In the genomic region with DNA sequence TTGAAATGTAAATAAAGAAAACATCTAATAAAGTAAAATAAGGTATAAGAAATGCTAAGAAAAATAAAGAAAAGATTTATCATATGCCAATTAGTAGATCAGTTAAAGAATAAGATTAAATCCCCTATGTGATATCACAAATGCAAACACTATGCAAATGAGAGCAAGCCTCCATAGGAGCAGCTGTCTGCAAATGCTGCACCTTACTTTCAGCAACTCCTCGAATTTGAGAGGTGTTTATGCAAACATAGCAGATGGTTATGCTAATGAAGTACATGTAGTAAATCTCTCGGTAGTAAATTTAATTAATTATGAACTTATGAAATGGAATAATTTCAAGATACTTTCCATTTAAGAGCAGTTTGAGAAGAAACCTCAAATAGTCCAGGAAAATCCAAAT, we compare ENCODE assay signal across 19 mouse cellular contexts.
DNase-seq lines count a peak whose midpoint lies in the region; ATAC-seq lines count a peak whose summit lies in the region.
"Had no signal": no experiment of that assay in that cellular context is flagged by ENCODE, and none has a peak within 500 bp of the region (broad histone marks: within the 10 kb centered on the region; RNA-seq: fewer than 3 reads in every experiment).

No protein-coding gene starts in this region.

- WGBS in forebrain, embryonic 13.5 days = 33% methylated on average over 2 of the region's 2 CpGs
- WGBS in forebrain, embryonic 10.5 days = 80% methylated on average over 2 of the region's 2 CpGs
- 28% methylated on average over 2 of the region's 2 CpGs for WGBS in midbrain, embryonic 14.5 days
- WGBS in midbrain, embryonic 11.5 days = 61% methylated on average over 2 of the region's 2 CpGs
- 21% methylated on average over 2 of the region's 2 CpGs for WGBS in forebrain, embryonic 15.5 days

- H3K4me1 ChIP-seq in forebrain, embryonic 13.5 days = no peaks in the 10 kb centered on the region
- no peaks in the 10 kb centered on the region for H3K4me1 ChIP-seq in forebrain, embryonic 10.5 days
- no peaks in the 10 kb centered on the region for H3K4me1 ChIP-seq in midbrain, embryonic 14.5 days (ENCODE audit: control insufficient read depth, insufficient read depth, low read length)
- no peaks in the 10 kb centered on the region for H3K4me1 ChIP-seq in midbrain, embryonic 11.5 days (ENCODE audit: control insufficient read depth, insufficient read depth, low read length)
- H3K4me1 ChIP-seq in forebrain, embryonic 15.5 days = no peaks in the 10 kb centered on the region
- H3K4me1 ChIP-seq: embryonic facial prominence, embryonic 15.5 days; heart, embryonic 13.5 days; hindbrain, embryonic 15.5 days had no signal

- peak; percentile 95 for ATAC-seq in forebrain, embryonic 13.5 days
- ATAC-seq in midbrain, embryonic 14.5 days (ENCODE audit: low FRiP score, low TSS enrichment) = peak; percentile 58; the same call in 1 of the 2 replicates
- ATAC-seq in midbrain, embryonic 11.5 days (ENCODE audit: low FRiP score) = no peak
- ATAC-seq in forebrain, embryonic 15.5 days (replicated peaks) = peak; percentile 95
- ATAC-seq: intestine, embryonic 16.5 days had no signal

- no peak overlapping the region for H3K4me2 ChIP-seq in forebrain, embryonic 13.5 days
- no peak overlapping the region for H3K4me2 ChIP-seq in midbrain, embryonic 14.5 days (ENCODE audit: low read length)
- H3K4me2 ChIP-seq in midbrain, embryonic 11.5 days = no peak overlapping the region
- H3K4me2 ChIP-seq in forebrain, embryonic 15.5 days (replicated peaks) = no peak overlapping the region
- H3K4me2 ChIP-seq: embryonic facial prominence, embryonic 15.5 days; heart, embryonic 13.5 days; hindbrain, embryonic 15.5 days had no signal

- H3K27me3 ChIP-seq in forebrain, embryonic 13.5 days = no peaks in the 10 kb centered on the region
- H3K27me3 ChIP-seq in forebrain, embryonic 10.5 days (ENCODE audit: poor library complexity, severe bottlenecking) = no peaks in the 10 kb centered on the region
- no peaks in the 10 kb centered on the region for H3K27me3 ChIP-seq in midbrain, embryonic 14.5 days (ENCODE audit: control insufficient read depth, insufficient read depth, low read length)
- no peaks in the 10 kb centered on the region for H3K27me3 ChIP-seq in midbrain, embryonic 11.5 days (ENCODE audit: control insufficient read depth, insufficient read depth, low read length)
- no peaks in the 10 kb centered on the region for H3K27me3 ChIP-seq in forebrain, embryonic 15.5 days
- H3K27me3 ChIP-seq: embryonic facial prominence, embryonic 15.5 days; heart, embryonic 13.5 days; hindbrain, embryonic 15.5 days had no signal

- H3K9me3 ChIP-seq in forebrain, embryonic 13.5 days (replicated peaks) = no peaks in the 10 kb centered on the region
- no peaks in the 10 kb centered on the region for H3K9me3 ChIP-seq in forebrain, embryonic 10.5 days
- H3K9me3 ChIP-seq in midbrain, embryonic 14.5 days (ENCODE audit: control insufficient read depth, low read length) = no peaks in the 10 kb centered on the region
- no peaks in the 10 kb centered on the region for H3K9me3 ChIP-seq in midbrain, embryonic 11.5 days (ENCODE audit: control insufficient read depth, low read length)
- no peaks in the 10 kb centered on the region for H3K9me3 ChIP-seq in forebrain, embryonic 15.5 days
- H3K9me3 ChIP-seq: embryonic facial prominence, embryonic 15.5 days; heart, embryonic 13.5 days; hindbrain, embryonic 15.5 days had no signal

- H3K27ac ChIP-seq in forebrain, embryonic 13.5 days = no peak overlapping the region
- H3K27ac ChIP-seq in forebrain, embryonic 10.5 days = no peak overlapping the region
- H3K27ac ChIP-seq in midbrain, embryonic 14.5 days (replicated peaks; ENCODE audit: low read depth, low read length) = no peak overlapping the region
- H3K27ac ChIP-seq in midbrain, embryonic 11.5 days (ENCODE audit: low read depth, low read length) = no peak overlapping the region
- no peak overlapping the region for H3K27ac ChIP-seq in forebrain, embryonic 15.5 days (replicated peaks)
- H3K27ac ChIP-seq: embryonic facial prominence, embryonic 15.5 days; gastrocnemius, adult 2 months; heart, embryonic 13.5 days; hindbrain, embryonic 15.5 days had no signal

- no peak for DNase-seq in forebrain, embryonic 10.5 days (ENCODE audit: extremely low spot score, low spot score)
- DNase-seq in midbrain, embryonic 14.5 days = peak; percentile 8
- no peak for DNase-seq in midbrain, embryonic 11.5 days (ENCODE audit: low spot score, missing footprints)
- no peak for DNase-seq in heart, adult 11 months
- no peak for DNase-seq in yolk sac, embryonic 10.5 days (ENCODE audit: low spot score)
- DNase-seq: adrenal gland, postnatal 10 days; cerebellum, adult 8-10 months; cerebellum, postnatal 14 days; embryo, embryonic 11 days; gastrocnemius, adult 2 months; gastrocnemius, postnatal 25 days; heart, postnatal 36 days had no signal

- H3K36me3 ChIP-seq in forebrain, embryonic 13.5 days (ENCODE audit: poor library complexity, severe bottlenecking) = no peaks in the 10 kb centered on the region
- H3K36me3 ChIP-seq in forebrain, embryonic 10.5 days (replicated peaks) = no peaks in the 10 kb centered on the region
- H3K36me3 ChIP-seq in midbrain, embryonic 14.5 days (ENCODE audit: control insufficient read depth, insufficient read depth, low read length) = no peaks in the 10 kb centered on the region
- no peaks in the 10 kb centered on the region for H3K36me3 ChIP-seq in midbrain, embryonic 11.5 days (ENCODE audit: control insufficient read depth, insufficient read depth, low read length)
- no peaks in the 10 kb centered on the region for H3K36me3 ChIP-seq in forebrain, embryonic 15.5 days
- H3K36me3 ChIP-seq: embryonic facial prominence, embryonic 15.5 days; heart, embryonic 13.5 days; hindbrain, embryonic 15.5 days had no signal

- H3K9ac ChIP-seq in forebrain, embryonic 13.5 days = no peak overlapping the region
- no peak overlapping the region for H3K9ac ChIP-seq in midbrain, embryonic 14.5 days (replicated peaks; ENCODE audit: low read length)
- H3K9ac ChIP-seq in midbrain, embryonic 11.5 days (ENCODE audit: low read length) = no peak overlapping the region
- H3K9ac ChIP-seq in forebrain, embryonic 15.5 days (replicated peaks) = no peak overlapping the region
- H3K9ac ChIP-seq: embryonic facial prominence, embryonic 15.5 days; heart, embryonic 13.5 days; hindbrain, embryonic 15.5 days had no signal

- H3K4me3 ChIP-seq in forebrain, embryonic 13.5 days = no peak overlapping the region
- no peak overlapping the region for H3K4me3 ChIP-seq in forebrain, embryonic 10.5 days
- H3K4me3 ChIP-seq in midbrain, embryonic 14.5 days (replicated peaks; ENCODE audit: low read depth, low read length) = no peak overlapping the region
- no peak overlapping the region for H3K4me3 ChIP-seq in midbrain, embryonic 11.5 days (ENCODE audit: low read depth, low read length)
- no peak overlapping the region for H3K4me3 ChIP-seq in forebrain, embryonic 15.5 days
- H3K4me3 ChIP-seq: embryonic facial prominence, embryonic 15.5 days; erythroblast, embryonic 14.5 days; gastrocnemius, adult 2 months; heart, embryonic 13.5 days; hindbrain, embryonic 15.5 days had no signal
